Mouse (Mus musculus): ENCODE measurements around the gene Rab11a. TPM values are rescaled to one million over a fixed set of nuclear protein-coding genes. Genes with fewer than 3 reads are reported as not detected.

The Rab11a gene
- 171 and 217 TPM in 2 replicates for polyA plus RNA-seq (2012; rRNA removed)

- DNase-seq (ENCODE audit: extremely low spot score in 1 of 2, low spot score in 1 of 2): peak; percentile 89 to 97
These were observed at the start of gene Rab11a for GRCm38 (mm10) chr9:64737406-64738201. TSS of gene Rab11a (minus strand) at chr9:64737758.

GRCm38 (mm10) chr9:64786216-64786905 lies 48.8 kb upstream of the Rab11a start:
- no peak for DNase-seq (ENCODE audit: extremely low spot score in 1 of 2, low spot score in 1 of 2)

- DNase-seq (ENCODE audit: extremely low spot score in 1 of 2, low spot score in 1 of 2): peak in 1 of 2 experiments; percentile 50
These were observed 47.3 kb upstream of the Rab11a start for GRCm38 (mm10) chr9:64784841-64785240.

- DNase-seq (ENCODE audit: extremely low spot score in 1 of 2, low spot score in 1 of 2): no peak
These were observed 46.0 kb upstream of the Rab11a start for GRCm38 (mm10) chr9:64783511-64783910.

- peak in 1 of 2 experiments; percentile 75 for DNase-seq (ENCODE audit: extremely low spot score in 1 of 2, low spot score in 1 of 2)
These were observed 42.1 kb upstream of the Rab11a start for GRCm38 (mm10) chr9:64779628-64780027.

- no peak for DNase-seq (ENCODE audit: extremely low spot score in 1 of 2, low spot score in 1 of 2)
These were observed 40.6 kb upstream of the Rab11a start for GRCm38 (mm10) chr9:64778151-64778550.

- DNase-seq (ENCODE audit: extremely low spot score in 1 of 2, low spot score in 1 of 2): no peak
These were observed 40.0 kb upstream of the Rab11a start for GRCm38 (mm10) chr9:64777441-64777987.

- DNase-seq (ENCODE audit: extremely low spot score in 1 of 2, low spot score in 1 of 2): no peak
These were observed 37.9 kb upstream of the Rab11a start for GRCm38 (mm10) chr9:64775491-64775890.

- no peak for DNase-seq (ENCODE audit: extremely low spot score in 1 of 2, low spot score in 1 of 2)
These were observed 37.3 kb upstream of the Rab11a start for GRCm38 (mm10) chr9:64774883-64775282.

- DNase-seq (ENCODE audit: extremely low spot score in 1 of 2, low spot score in 1 of 2): peak in 1 of 2 experiments; percentile 32
These were observed 36.9 kb upstream of the Rab11a start for GRCm38 (mm10) chr9:64774411-64774811.

- no peak for DNase-seq (ENCODE audit: extremely low spot score in 1 of 2, low spot score in 1 of 2)
These were observed 36.4 kb upstream of the Rab11a start for GRCm38 (mm10) chr9:64773936-64774335.

GRCm38 (mm10) chr9:64773254-64773653 lies 35.7 kb upstream of the Rab11a start:
- no peak for DNase-seq (ENCODE audit: extremely low spot score in 1 of 2, low spot score in 1 of 2)

GRCm38 (mm10) chr9:64771236-64771635 lies 33.7 kb upstream of the Rab11a start:
- peak in 1 of 2 experiments; percentile 64 for DNase-seq (ENCODE audit: extremely low spot score in 1 of 2, low spot score in 1 of 2)

GRCm38 (mm10) chr9:64770411-64770849 lies 32.9 kb upstream of the Rab11a start:
- DNase-seq (ENCODE audit: extremely low spot score in 1 of 2, low spot score in 1 of 2): no peak

GRCm38 (mm10) chr9:64769911-64770310 lies 32.4 kb upstream of the Rab11a start:
- DNase-seq (ENCODE audit: extremely low spot score in 1 of 2, low spot score in 1 of 2): no peak

GRCm38 (mm10) chr9:64769066-64769695 lies 31.6 kb upstream of the Rab11a start:
- DNase-seq (ENCODE audit: extremely low spot score in 1 of 2, low spot score in 1 of 2): peak in 1 of 2 experiments; percentile 61

- no peak for DNase-seq (ENCODE audit: extremely low spot score in 1 of 2, low spot score in 1 of 2)
These were observed 30.2 kb upstream of the Rab11a start for GRCm38 (mm10) chr9:64767796-64768195.

- DNase-seq (ENCODE audit: extremely low spot score in 1 of 2, low spot score in 1 of 2): no peak
These were observed 28.6 kb upstream of the Rab11a start for GRCm38 (mm10) chr9:64766136-64766535.

- no peak for DNase-seq (ENCODE audit: extremely low spot score in 1 of 2, low spot score in 1 of 2)
These were observed 27.3 kb upstream of the Rab11a start for GRCm38 (mm10) chr9:64764824-64765223.

GRCm38 (mm10) chr9:64758052-64758451 lies 20.5 kb upstream of the Rab11a start:
- peak in 1 of 2 experiments; percentile 22 for DNase-seq (ENCODE audit: extremely low spot score in 1 of 2, low spot score in 1 of 2)

GRCm38 (mm10) chr9:64752575-64752974 lies 15.0 kb upstream of the Rab11a start:
- DNase-seq (ENCODE audit: extremely low spot score in 1 of 2, low spot score in 1 of 2): no peak
